Mouse (Mus musculus) c-Kit-negative CD71-positive TER-119-positive erythroid progenitor cells, embryonic 14.5 days (primary cell): ENCODE results near the gene Ptrhd1.

ENCODE experiments used
- DNase-seq: peaks from one replicate; pipeline ENCODE4 v3.0.0-alpha.2; 2013; ENCODE audit warnings: low read depth, low spot score

The Ptrhd1 gene

GRCm38 (mm10) chr12:4243805-4244204, 10.0 kb downstream of the Ptrhd1 start:
- no peak for DNase-seq

- no peak for DNase-seq
Measured at GRCm38 (mm10) chr12:4245742-4246141, 11.9 kb downstream of the Ptrhd1 start.

- no peak for DNase-seq
Measured at GRCm38 (mm10) chr12:4249786-4250185, 16.0 kb downstream of the Ptrhd1 start.

GRCm38 (mm10) chr12:4252742-4253655, 19.2 kb downstream of the Ptrhd1 start:
- no peak for DNase-seq

GRCm38 (mm10) chr12:4267765-4268164, 33.9 kb downstream of the Ptrhd1 start:
- DNase-seq: no peak

- DNase-seq: no peak
Measured at GRCm38 (mm10) chr12:4271078-4271477, 37.3 kb downstream of the Ptrhd1 start.

- no peak for DNase-seq
Measured at GRCm38 (mm10) chr12:4278978-4279755, 45.3 kb downstream of the Ptrhd1 start.

- DNase-seq: no peak
Measured at GRCm38 (mm10) chr12:4279878-4280277, 46.1 kb downstream of the Ptrhd1 start.

GRCm38 (mm10) chr12:4285186-4285585, 51.4 kb downstream of the Ptrhd1 start:
- DNase-seq: no peak
